Mouse (Mus musculus): ENCODE results near the gene Scaf4.
A peak's percentile ranks its signal among the peaks of the same experiment; 100 is the strongest.
"Not testable (repeated sequence)": the region's sequence is repeated elsewhere in the genome, so short reads cannot be mapped to it uniquely, and the experiment has no call there.

Scaf4 gene

DNA sequence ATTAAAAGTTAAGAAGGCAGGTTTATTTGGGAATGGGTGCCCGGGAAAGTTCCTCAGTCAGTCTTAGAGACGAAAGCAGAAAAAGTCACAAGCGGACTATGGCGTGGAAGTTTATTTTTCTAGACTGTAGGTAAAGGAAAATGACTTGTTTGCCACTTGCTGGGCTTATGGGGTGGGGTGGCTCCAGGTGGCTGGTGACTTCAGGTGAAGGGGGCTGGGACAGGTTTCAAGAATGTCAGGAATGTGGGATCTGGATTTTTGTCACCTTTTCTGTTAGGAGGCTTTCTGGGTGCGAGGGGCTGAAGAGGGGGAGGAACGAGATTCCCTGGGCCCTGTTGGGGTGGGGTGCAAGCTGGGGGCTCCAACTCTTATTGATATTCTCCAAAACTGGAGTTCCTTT is 7.4 kb upstream of the Scaf4 start:
- no peak for DNase-seq (ENCODE audit: low spot score)

DNA sequence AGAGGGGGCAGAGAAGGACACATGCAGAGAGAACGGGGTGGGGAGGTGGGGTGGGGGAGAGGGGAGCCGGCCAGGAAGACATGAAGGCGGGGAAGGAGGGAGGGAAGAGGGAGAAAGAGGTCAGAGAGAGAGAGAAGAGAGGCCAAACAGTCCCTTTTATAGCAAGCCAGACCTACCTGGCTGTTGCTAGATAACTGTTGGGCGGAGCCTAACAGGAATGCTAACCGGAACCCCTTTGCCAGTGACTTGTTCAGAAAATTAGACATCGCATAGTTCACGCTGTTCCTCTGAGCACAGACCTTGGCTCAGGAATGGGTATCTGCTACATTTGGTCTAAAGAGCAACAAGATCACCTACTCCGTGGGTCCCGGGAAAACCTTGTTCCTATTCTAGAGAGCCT is 6.7 kb upstream of the Scaf4 start:
- no peak for DNase-seq (ENCODE audit: low spot score)

DNA sequence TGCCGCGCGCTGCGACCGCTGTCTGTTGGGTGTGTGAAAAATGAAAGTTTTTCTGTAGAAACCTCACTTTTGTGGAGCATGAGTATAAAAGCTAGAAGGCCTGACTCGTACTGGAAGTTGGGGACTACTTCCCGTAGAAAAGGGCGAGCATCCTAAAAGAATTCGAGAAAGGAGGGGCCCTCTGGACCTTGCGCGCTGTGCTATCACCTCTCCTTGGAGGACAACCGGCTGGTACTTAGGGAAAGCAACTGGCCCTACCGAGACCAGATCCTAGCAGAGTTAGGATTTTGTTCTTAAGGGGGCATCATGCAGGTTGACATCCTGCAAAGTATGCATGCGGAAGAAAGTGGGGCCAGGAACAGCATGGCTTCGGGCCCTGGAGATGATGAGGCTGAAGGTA is 613 bp upstream of the Scaf4 start:
- no peak for DNase-seq (ENCODE audit: low spot score)

DNA sequence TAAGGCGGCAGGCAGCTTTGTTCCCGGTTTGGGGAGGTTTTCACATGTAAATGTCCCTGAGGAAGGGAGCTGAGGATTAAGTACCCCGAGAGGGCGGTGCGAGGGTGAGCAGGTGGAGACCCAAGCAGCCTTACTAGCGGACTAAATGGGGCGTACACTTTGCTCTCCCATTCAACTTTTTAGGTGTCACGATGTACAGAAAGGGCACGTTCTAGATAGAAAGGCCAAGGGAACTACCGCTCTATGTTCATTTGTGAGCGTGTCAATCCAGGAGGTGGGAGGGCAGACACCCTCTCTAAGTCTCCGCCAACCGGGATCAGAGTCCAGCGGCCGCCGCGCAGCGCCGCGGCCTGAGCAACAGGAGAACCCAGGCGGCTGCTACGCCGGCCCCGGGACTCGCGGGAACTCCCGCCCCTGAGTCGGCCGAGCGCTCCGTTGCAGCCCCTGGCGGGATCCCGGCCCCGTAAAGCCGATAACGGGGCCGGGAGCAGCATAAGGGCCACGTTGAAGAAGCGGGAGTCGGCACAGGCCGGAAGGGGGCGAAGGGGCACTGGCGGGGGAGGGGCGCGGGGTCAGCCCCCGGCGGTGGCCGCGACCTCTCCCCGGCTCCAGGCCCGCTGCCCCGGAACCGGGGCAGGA is 918 bp downstream of the Scaf4 start:
- peak; percentile 58 for DNase-seq (ENCODE audit: low spot score)

DNA sequence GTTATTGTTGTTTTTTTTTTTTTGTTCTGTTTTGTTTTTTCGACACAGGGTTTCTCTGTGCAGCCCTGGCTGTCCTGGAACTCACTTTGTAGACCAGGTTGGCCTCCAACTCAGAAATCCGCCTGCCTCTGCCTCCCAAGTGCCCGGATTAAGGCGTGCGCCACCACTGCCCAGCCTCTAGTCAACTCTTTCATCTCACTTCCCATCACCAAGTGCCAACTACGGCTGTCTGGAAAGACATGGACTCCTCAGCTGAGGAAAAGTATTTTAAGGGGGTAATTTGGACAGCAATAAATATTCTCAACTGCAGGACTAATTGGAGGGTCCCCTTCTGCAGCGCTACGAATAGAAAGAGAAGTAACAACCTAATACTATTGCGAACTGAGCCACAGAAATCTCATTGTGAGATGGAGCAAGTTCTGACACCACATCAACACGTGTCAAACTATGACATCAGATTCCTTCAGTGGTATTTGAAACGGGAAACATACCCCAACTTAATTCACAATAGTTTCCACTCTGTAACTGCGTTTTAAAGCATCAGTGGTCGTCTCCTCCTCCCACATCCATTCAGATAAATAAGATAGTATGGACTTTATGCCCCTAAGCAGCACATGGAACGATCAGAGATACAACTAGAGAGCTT is 1.6 kb downstream of the Scaf4 start:
- DNase-seq (ENCODE audit: low spot score) = no peak

DNA sequence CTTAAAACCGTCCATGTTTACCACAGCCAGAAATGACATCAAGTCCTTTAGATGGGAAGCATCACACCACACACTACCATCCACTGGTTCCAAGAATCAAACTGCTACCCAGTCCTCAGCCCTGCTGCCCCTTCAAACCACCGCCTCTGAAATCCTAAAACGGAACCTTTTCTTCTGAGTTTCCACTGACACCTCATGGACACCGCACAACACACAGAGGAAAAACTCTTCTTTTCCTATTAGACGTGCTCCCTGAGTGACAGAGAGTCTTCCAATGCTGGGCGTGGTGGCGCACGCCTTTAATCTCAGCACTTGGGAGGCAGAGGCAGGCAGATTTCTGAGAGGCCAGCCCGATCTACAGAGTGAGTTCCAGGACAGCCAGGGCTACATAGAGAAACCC is 2.9 kb downstream of the Scaf4 start:
- DNase-seq (ENCODE audit: low spot score) = no peak

DNA sequence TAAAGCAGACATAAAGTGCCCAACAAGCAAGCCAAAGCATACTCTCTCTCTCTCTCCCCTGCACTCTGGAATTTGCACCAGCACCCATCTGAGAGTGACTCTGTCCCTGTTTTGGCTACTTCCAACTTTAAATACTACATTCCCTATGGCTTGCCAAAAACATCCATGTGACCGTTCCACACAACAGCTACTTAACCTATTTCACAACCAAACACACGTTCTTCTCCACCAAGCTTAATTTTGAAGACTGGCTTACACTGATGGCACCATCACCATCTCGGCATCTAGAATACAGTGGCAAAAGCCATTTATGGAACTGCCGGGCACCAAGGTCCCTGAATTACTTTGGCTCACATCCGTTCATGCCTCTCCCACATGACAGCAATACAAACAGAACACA is 3.3 kb downstream of the Scaf4 start:
- peak; percentile 62 for DNase-seq (ENCODE audit: low spot score)

DNA sequence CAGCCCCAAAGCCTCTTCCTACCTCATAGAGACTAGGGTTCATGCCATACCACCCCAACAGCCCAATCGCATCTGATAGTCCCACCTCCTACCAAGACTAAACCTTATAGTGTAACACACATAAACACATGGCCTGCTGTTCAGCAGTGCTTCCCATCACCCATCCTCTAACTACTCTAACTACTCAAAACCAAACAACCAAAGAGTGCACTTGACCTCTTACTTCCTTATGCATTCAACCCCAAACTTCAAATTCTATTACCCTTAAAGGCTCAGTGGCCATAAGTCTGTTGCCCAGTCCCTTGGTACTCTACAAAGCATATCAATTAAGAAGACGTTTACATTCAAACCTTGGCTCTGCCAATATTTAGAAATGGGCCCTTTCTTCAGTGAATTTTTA is 3.8 kb downstream of the Scaf4 start:
- DNase-seq (ENCODE audit: low spot score) = no peak

DNA sequence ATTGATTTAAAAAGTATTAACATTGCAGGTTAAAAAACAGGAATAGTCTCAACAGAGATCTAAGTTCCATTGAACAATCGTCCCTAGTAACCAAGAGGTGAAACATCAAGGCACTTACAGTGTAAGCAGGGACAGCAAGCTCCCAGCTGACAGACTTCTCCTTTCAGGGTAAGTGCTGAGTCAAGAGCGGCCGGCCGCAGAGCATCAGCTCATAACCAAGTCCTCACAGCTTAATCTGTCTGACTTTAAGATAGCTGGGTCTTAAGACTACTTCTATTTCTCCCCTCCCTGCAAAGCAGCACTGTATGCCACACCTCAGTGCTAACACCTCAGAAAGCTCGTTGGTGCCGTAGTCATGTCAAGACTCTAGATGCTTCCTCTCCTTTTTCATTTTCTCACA is 5.2 kb downstream of the Scaf4 start:
- no peak for DNase-seq (ENCODE audit: low spot score)

DNA sequence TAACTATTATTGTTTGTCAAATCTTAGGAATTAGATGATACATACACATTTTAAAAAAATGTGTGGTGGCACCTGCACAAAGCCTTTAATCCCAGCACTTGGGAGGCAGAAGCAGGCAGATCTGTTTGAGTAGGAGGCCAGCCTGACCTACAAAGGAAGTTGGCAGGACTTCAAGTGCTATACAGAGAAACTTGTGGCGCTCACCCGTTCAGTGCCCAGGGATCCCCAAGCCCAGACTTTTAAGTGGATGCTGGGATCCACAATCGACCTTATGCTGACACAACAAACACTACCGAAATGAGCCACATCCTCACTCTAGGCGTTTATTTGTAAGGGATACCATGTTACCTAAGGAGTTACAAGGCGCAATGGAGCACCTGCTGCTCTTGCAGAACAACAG is 8.8 kb downstream of the Scaf4 start:
- DNase-seq (ENCODE audit: low spot score) = no peak

DNA sequence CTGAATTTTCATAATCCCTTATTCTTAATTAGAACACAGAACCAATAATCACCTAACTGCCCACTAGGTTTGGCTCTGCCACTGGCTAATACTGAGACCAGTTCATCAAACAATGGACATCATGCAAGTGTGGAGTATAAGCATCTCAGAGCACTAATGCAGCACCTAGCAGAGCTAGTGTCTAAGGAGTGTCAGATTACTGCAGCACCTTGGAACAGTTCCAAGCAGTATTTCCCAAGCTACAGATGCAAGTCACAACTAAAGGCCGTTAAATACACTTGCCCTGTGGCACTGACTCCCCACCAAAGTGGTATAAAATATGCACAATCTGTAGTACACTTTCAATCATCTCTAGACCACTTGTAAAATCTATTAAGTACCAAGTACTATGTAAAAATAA is 17.7 kb downstream of the Scaf4 start:
- DNase-seq (ENCODE audit: low spot score) = peak; percentile 75

DNA sequence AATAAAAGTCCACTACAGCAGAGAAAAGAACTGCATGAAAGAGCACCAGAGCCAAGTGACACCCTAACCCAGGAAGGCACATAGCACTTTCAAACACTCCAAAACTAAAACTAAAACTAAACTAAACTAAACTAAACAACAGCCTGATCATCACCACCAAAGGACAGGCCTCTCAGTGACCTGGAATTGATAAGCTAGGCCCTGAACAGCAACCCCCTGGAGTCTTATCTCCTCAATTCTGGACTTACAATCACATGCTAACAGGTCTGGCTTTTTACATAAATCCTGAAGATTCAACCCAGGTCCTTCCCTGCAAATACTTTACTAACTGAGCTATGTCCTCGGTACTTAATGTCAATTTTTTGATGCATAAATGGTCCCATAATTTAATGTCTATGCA is 19.2 kb downstream of the Scaf4 start:
- no peak for DNase-seq (ENCODE audit: low spot score)

DNA sequence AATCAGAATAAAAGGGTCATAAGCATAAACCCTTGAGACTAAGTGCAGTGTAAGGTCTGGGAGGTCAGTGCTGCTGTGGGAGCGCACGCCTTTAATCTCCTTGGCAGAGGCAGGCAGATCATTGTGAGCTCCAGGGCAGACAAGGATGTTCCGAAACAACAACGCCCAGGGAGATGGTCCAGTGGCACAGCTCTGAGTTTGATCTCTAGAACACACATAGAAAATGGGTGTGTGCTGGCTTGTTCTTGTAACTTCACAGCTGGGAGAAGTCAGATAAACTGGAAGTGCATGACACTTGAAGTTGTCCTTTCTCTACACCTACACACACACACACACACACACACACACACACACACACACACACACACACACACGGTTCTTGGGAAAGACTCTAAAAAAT is 20.3 kb downstream of the Scaf4 start:
- no peak for DNase-seq (ENCODE audit: low spot score)

DNA sequence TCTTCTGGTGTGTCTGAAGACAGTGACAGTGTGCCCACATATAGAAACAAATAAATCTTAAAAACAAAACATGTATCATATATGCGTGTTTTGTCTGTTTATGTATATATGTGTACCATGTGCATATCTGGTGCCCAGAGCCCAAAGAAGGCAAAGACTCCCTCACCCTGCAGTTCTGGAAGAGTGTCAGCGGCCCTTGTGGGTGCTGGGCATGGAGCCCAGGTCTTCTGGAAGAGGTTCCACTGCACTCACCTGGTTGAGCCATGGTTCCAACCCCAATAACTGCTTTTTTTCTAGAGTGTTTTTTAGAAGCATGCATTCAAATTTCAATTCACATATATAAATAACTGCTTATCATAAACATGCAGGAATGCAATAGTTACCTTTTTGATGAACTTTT is 22.5 kb downstream of the Scaf4 start:
- DNase-seq (ENCODE audit: low spot score) = no peak

DNA sequence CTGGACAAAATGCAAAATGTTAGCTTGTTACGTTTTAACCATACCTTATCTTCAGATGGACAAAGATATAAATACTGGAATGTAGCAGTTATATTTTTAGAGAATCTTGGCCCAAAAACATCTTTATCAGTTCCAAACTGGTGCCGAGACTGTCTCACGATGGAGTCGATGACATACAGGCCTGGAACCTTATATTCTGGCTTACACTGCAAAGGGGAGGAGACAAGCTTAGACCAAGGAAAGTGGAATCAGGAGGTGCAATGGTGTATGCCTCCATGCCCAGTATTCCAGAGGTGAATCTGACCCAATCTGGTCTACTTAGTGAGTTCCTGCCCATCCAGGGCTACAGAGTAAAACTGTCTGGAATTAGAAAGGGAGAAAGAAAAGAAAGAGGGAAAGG is 24.2 kb downstream of the Scaf4 start:
- DNase-seq (ENCODE audit: low spot score) = no peak

DNA sequence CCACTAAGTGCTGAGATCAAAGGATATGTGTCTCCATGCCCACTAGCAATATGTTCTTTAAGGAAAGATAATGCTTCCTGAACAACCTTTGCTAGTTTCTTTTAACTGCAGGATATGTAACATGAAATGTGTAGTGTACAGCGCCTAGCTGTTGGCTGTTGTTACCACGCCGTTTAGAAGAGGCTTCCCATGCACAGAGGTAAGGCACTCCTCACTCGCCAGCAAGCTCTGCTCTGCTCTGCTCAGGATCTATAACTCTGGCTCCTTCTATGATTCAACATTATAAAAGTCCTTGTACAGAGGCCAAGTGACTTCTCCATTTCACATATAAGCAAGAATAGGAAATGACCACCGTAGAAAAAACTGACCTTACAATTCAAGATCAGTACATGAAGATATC is 24.7 kb downstream of the Scaf4 start:
- no peak for DNase-seq (ENCODE audit: low spot score)

DNA sequence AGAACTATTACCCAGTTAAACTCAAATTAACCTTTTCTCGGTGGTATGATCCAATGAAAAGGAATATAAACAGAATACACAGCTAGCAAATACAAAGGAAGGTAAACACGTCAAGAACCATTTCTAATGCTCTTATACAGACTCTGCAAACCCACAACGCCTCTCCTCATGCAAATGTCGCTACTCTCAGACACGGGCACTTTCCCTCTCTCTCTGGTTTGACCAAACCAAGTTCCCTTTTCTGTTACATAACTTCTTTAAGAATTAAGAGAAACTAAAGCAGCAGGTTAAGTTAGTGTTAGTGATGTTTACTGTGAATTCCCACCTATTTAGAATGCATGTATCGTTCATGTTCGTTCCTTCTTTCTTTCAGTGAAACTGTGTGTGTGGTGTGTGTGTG is 25.4 kb downstream of the Scaf4 start:
- no peak for DNase-seq (ENCODE audit: low spot score)

DNA sequence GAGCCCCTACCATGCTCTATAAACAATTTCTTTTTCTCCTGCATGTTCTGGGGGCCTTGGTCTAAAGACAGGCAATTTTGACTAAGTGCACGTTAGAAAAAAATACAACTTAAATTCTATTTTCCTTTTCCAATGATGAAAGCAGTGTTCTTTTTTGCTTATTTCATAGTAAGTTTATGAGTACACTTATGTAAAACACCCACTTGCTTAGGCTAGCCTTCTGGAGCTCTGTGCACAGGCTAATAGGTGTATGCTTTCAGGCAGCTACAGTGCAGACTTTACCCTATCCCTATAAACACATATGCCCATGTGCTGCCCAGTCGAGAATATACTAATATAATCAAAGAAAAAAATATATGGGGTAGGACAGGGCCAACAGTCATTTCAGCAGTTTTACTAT is 31.8 kb downstream of the Scaf4 start:
- DNase-seq (ENCODE audit: low spot score) = no peak

DNA sequence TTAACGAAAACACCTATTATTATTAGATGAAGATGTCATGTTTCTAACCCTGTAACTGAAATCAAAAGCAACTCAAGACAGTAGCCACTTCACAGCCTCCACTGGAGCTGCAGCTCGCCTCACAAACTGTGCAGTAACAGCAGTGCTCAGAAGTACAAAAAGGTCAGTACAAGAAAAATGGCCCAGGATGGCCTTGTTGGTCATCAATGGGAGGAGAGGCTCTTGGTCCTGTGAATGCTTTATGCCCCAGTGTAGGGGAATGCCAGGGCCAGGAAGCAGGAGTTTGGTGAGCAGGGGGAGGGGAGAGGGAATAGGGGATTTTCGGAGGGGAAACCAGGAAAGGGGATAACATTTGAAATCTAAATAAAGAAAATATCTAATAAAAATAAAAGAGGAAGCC is 33.0 kb downstream of the Scaf4 start:
- DNase-seq (ENCODE audit: low spot score) = not testable (repeated sequence)

DNA sequence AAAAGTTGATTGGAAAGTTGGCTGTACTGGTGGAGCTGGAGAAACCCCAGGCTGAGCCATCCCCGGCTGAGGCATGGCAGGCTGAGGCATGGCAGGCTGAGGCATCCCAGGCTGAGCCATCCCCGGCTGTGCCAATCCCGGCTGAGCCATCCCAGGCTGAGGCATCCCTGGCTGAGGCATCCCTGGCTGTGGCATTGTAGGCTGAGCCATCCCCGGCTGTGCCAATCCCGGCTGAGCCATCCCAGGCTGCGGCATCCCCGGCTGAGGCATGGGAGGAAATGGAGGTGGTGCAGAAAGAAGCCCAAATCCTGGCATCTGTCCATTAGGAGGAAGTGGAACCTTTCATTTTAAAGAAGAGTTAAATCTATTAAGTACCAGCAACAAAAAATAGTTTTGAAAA is 34.2 kb downstream of the Scaf4 start:
- DNase-seq (ENCODE audit: low spot score) = no peak

DNA sequence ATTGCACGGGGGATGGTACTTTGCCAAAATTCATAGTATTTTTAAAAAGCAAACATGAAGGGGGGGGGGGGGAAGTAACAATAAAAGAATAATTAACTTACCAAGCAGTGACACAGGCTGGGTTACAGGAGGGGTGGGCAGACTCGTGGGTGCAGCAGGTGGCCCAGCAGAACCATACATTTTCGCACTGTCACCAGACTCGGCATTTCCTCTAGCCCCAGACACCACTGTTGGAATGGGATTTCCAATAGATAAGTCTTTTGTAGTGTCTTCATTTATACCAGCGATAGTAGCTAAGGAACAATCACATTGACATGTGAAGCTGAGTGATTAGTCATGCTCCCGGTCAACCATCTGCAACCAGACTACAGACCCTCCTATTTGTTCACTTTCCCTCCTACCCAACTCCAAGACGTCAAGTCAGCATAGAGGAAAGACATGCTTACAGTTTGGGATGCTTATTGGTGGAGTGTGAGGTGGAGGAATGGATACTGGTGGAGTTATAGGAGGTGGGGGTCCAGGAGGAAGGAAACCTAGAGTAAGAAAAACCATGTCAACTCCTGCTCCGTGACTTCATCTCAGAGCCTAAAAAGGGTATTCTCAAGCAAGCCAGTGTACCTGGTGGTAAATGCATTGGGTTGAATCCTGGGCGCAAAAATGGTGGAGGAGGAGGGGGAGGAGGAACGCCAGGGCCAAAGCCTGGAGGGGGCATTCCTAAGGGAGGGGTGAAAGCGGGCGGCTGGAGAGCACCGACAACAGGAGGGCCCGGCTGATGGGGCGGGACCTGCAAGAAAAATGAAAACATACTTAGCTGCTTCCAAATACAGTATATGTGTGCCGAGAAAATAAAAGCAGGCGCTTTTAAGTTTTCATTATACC is 41.6 kb downstream of the Scaf4 start:
- no peak for DNase-seq (ENCODE audit: low spot score)

DNA sequence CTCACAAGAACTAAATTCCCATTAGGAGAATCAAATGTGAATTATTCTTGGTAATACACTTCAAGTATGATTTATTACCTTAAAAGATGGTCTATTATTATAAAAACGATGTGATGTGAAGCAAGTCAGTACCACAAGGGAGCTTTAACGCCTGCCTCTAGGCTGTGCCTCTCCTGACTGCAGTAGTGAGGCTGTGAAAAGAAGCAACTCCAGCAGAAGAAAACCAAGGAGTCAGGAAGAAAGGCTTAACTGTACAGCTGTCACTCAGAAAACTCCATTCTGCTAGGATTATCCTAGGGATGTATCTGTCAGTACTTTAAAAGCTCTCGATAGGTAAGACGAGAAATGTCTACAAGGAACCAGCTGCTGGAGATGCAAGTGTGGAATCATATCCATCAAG is 42.4 kb downstream of the Scaf4 start:
- DNase-seq (ENCODE audit: low spot score) = no peak

DNA sequence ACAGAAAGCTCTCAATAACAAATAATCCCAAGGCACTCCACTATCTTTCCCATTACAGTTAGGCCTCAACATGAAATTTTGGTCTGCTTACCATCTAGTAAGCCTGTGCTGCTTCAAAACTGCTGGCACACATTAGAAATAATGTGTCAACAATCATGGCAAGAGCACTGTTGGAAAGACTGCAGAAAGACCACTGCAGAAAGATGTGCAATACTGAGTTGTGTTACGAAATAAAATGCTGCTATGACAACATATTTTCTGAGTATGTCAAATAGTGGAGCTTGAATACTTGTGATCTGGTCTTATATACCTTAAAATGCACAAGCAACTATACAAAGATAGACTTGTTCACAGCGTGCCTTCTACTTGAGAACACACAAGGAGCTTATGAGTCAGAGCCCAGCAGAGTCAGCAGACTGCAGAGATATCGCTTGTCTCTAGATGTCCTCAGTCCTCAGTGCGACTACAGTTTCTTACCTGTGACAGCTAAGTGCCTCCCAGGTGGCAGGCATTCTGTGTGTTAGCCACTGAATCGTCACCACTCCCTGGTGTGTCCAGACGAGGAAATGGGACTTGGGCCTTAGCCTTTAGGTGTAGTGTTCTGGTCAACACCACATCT is 45.1 kb downstream of the Scaf4 start:
- peak; percentile 57 for DNase-seq (ENCODE audit: low spot score)

All from adipocyte (in vitro differentiated cells).